Mouse (Mus musculus) cerebellum, adult 8-10 months (tissue): ENCODE results near the gene Tut7.
"Not testable (repeated sequence)": the region's sequence is repeated elsewhere in the genome, so short reads cannot be mapped to it uniquely, and the experiment has no call there.

Experiments
- DNase-seq: peaks from one replicate; pipeline ENCODE4 v3.0.0; 2022

The Tut7 gene

DNA sequence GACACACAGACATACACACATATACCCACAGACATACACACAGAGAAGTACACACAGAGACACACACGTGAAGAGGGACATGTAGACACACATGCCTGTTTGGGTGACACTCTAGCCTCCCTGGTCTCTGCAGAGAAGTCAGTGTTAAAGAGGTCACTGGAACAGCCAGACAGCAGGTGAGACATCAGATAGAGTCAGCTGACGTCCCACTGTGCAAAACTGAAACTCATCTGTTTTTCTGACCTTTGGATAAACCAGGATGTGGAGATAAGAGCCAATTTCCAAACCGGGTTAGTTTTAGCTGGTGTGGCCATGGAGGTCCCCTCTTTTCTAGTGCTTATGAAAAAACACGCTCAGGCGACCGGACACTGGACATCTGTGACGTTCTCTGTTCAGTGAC lies 9.5 kb upstream of the Tut7 start:
- no peak for DNase-seq

- DNase-seq, result no peak
These were observed 3.0 kb upstream of the Tut7 start for GRCm38 (mm10) chr13:59825966-59826365.

- DNase-seq, result no peak
These were observed 2.1 kb downstream of the Tut7 start for GRCm38 (mm10) chr13:59820836-59821235.

GRCm38 (mm10) chr13:59820114-59820513 lies 2.8 kb downstream of the Tut7 start:
- no peak for DNase-seq

DNA sequence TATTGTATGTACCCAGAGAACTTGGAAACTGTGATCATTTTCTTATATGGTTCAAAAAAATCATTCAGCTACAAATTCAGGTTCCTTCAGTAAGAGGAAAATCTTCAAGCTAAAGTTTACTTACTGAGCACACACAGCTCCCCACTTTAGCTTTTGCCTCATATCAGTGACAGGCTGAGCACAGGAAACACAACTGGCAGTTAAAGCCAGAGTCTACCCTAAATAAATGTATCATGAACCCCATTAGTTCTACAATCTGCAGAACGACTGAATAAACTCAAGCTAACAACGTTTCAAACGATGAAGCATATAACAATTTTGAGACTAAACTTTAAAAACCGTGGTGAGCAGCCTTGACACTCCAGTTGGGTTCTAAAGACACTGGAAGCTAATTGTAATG lies 5.6 kb downstream of the Tut7 start:
- no peak for DNase-seq

DNA sequence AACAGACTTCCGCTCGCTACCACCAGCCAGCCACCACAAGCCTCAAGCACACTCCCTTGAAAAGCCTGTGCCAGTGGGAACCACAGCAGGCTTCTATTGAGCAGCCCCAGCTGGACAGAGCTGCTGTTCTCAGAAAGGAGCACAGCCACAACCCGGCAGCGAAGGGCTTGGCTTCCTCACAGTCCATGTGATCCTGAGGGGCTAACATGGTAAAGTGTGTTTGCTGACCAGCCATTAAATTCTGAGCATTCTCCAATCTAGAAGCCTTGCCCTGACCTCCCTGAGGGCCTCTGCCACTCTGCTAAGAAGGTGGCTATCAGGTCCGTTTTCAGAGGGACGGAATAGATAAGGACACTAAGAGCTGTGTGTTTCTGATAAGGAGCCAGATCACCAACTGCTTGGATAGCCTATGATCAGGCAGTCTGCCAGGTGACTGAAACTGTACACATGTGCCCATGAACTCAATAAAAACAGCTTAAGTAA lies 8.8 kb downstream of the Tut7 start:
- no peak for DNase-seq

GRCm38 (mm10) chr13:59811581-59811980 lies 11.4 kb downstream of the Tut7 start:
- no peak for DNase-seq

- no peak for DNase-seq
These were observed 21.9 kb downstream of the Tut7 start for GRCm38 (mm10) chr13:59801000-59801399.

- no peak for DNase-seq
These were observed 22.9 kb downstream of the Tut7 start for GRCm38 (mm10) chr13:59800077-59800476.

GRCm38 (mm10) chr13:59798306-59798705 lies 24.6 kb downstream of the Tut7 start:
- DNase-seq, result no peak

GRCm38 (mm10) chr13:59796466-59796848 lies 26.5 kb downstream of the Tut7 start:
- no peak for DNase-seq

DNA sequence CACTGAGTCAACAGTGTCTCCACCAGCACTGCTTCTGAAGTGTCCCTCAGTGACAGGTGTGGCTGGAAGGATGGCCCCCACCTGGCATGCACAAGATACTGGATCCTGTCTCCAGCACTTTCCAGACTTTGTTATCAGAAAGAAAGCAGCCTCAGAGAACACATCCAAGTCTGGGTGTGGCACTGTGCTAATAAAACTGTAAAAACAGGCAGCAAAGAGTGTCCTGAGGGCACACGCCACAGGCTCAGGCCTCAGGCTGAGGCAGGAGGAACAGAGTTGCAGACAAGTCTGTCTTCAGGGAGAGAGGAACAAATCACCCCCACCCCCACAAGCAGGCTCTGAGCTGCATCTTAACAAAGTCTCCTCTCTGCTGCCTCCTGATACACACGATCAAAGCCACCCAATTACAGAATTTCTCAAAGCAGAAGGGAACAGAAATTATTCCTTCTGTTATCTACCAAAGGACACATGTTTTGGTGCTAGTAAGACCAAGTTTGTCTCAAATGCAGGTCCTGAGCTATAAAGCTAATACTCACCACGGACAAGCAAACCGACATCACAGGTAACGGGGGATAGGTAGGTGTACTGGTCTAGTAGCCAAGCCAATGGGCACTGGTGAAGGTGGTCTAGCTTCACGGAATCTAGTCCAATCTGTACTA lies 27.0 kb downstream of the Tut7 start:
- no peak for DNase-seq

GRCm38 (mm10) chr13:59794786-59795185 lies 28.2 kb downstream of the Tut7 start:
- DNase-seq, result peak; percentile 17

- DNase-seq, result no peak
These were observed 40.8 kb downstream of the Tut7 start, which contains the start of gene Gm49354 for GRCm38 (mm10) chr13:59782145-59782544. TSS of gene Gm49354 (minus strand) at chr13:59782245.

GRCm38 (mm10) chr13:59779744-59780264 lies 43.1 kb downstream of the Tut7 start:
- DNase-seq, result not testable (repeated sequence)

GRCm38 (mm10) chr13:59779213-59779612 lies 43.7 kb downstream of the Tut7 start:
- no peak for DNase-seq

DNA sequence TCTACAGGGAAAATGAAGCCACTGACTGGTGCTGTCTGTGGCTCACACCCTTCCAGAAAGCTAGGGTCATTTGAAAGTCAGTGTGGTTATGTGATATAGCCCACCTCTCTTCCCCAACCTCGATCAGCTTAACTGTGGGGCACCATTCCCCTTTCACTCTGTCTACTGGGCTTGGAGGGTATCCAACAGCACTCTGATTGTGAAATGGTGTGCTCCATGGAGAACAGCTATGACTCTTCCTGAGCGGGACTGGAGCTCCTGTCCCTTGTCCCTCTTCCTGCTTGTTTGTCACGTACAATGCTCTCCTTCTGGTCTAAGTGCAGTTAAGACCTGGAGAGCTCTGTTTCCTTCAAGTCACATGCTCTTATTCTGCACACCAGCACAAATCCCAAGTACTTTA lies 47.8 kb downstream of the Tut7 start:
- DNase-seq, result no peak

DNA sequence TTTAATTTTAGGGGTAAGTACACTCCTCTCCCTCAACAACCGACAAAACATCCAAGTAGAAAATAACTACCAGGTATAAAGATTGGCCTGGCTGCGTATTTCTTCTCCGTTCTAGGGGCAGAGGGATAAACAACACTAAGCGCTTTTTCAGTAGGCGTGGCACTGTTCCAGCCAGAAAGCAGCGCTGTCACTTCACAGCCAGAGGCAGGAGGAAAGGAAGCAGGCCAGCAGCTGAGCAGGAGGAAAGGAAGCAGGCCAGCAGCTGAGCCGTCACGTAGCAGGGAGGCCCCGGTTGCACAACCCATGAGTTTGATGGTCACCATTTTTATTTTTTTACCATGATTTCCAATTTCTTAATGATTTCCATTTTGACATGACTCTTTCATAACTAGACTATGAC lies 51.7 kb downstream of the Tut7 start:
- DNase-seq, result peak; percentile 35

- no peak for DNase-seq
These were observed 52.1 kb downstream of the Tut7 start for GRCm38 (mm10) chr13:59770847-59771246.

- peak; percentile 77 for DNase-seq
These were observed 52.8 kb downstream of the Tut7 start for GRCm38 (mm10) chr13:59770164-59770562.

DNA sequence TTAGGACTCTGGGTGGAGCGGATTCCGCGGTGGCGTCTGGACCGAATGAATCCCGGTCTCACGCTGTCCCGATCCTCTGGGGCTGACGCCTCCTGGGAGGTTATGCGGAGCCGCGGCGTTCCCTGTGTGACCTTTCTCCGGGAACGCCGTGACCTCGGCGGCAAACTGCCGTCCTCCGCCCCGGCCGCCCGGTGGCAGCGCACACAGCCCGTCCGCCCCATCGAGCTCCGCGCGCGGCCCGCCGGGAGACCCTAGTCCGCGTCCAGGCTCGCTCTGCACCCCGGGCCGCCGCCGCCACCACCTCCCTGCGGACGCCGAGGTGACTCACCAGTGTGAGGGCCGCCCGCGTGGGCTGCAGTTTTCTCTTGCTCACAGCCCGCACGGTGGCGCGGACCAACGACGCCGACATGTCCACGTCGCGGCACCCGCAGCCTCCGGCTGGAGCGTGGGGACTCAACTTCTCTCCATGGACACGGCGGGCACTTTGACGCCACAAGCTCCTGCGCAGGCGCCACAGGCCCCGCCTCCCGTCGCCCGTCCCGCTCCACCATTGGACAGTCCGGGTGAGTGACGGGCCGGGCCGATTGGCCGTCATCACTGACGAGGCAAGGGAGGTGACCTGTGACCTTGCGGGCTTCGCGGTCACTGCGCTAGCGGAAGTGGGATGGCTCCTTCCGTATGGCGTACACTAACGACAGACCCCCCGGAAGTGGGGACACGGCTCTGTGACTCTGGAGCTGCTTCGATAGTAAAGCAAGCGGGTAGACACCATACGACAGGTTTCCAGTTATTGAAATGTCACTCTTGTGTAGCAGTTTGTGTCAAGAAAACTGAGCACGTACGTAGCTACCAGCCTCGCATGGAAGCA lies 53.4 kb downstream of the Tut7 start, which contains the start of gene Isca1:
Gene Isca1 (minus strand): TSS at position 515 of the 868 bp plus-strand sequence.
- peak; percentile 99 for DNase-seq

DNA sequence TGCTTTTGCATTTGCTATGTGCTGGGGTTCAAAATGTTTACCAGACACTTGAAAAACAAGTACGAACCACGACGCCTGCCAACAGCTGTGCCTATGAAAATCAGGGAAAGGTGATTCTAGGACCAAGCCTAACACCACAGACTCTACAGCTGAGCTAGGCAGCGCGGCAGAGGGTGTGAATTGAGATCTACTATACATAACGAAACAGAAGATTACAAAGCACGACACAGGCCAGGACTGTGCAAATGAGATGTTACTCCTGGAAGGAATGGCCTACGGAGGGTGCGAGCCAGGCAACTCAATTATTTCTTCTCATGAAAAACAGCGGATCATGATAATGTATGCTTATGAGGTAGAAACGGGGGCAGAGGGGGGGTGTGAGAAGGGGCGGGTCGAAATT lies 54.4 kb downstream of the Tut7 start:
- DNase-seq, result peak; percentile 26

GRCm38 (mm10) chr13:59766786-59767515 lies 56.0 kb downstream of the Tut7 start:
- DNase-seq, result no peak
